Mouse (Mus musculus): ENCODE data around the gene Nub1.

GRCm38 (mm10) chr5:24749731-24750130, 64.4 kb downstream of the Nub1 start:
- TF ChIP-seq CTCF (IDR thresholded peaks at IDR 0.05; ENCODE audit: low read depth, low read length) (no peak), EP300 (IDR thresholded peaks at IDR 0.05; ENCODE audit: insufficient read depth, low read depth, low read length) (no peak), POLR2A (IDR thresholded peaks at IDR 0.05; ENCODE audit: insufficient read depth, low read length) (no peak)
